8 mouse cellular contexts compared by ENCODE assay signal in the genomic region with DNA sequence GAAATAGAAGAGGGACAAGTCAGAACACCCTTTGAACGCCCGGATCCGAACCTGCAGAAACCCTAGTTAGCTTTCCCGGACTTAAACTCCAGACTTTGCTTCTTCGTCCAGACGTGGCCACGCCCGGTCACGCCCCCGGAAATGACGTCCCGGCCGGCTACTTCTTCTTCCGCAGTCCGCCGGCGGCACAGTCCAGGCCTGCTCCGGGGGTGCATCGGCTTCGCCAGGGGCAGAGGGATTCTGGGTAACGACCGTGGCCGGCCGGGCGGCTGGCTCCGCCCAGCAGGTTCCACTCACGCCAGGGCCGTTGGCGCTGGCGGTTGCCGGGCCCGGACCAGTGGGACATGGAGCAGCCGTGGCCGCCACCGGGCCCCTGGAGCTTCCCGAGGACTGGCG. TPM values are rescaled to one million over a fixed set of nuclear protein-coding genes. Genes with fewer than 3 reads are reported as not detected.
DNase-seq lines count a peak whose midpoint lies in the region; ATAC-seq and TF ChIP-seq lines count a peak whose summit lies in the region.

Cdc37l1 (plus strand) TSS at position 159 of the 396 bp plus-strand sequence.

- peak within 1 kb of the TSS; percentile 84 for H3K27ac ChIP-seq in heart, embryonic 12.5 days (ENCODE audit: poor library complexity, severe bottlenecking)
- H3K27ac ChIP-seq in kidney, postnatal 0 days: peak within 1 kb of the TSS; percentile 96
- H3K27ac ChIP-seq in liver, embryonic 11.5 days (ENCODE audit: low read depth, low read length): peak within 1 kb of the TSS; percentile 80
- peak within 1 kb of the TSS; percentile 82 for H3K27ac ChIP-seq in stomach, embryonic 14.5 days (ENCODE audit: low read length)

- H3K9me3 ChIP-seq in erythroblast, embryonic 14.5 days (ENCODE audit: control insufficient read depth, low read length): peaks cover 2% of the 10 kb centered on the region; the same call in 1 of the 2 replicates
- H3K9me3 ChIP-seq in heart, embryonic 12.5 days (replicated peaks): no peaks in the 10 kb centered on the region
- no peaks in the 10 kb centered on the region for H3K9me3 ChIP-seq in kidney, postnatal 0 days (replicated peaks; ENCODE audit: low read length)
- no peaks in the 10 kb centered on the region for H3K9me3 ChIP-seq in liver, embryonic 11.5 days (ENCODE audit: control insufficient read depth, low read length)
- H3K9me3 ChIP-seq in stomach, embryonic 14.5 days (ENCODE audit: control insufficient read depth, low read depth, low read length): no peaks in the 10 kb centered on the region

- H3K79me3 ChIP-seq in C2C12 (ENCODE audit: low read depth): peaks cover 34% of the 10 kb centered on the region

- H3K4me1 ChIP-seq in erythroblast, embryonic 14.5 days (ENCODE audit: control insufficient read depth): peaks cover 29% of the 10 kb centered on the region
- H3K4me1 ChIP-seq in heart, embryonic 12.5 days (replicated peaks): peaks cover 14% of the 10 kb centered on the region
- peaks cover 6% of the 10 kb centered on the region; the same call in 1 of the 2 replicates for H3K4me1 ChIP-seq in kidney, postnatal 0 days (replicated peaks; ENCODE audit: insufficient read depth, low read length)
- H3K4me1 ChIP-seq in liver, embryonic 11.5 days (replicated peaks; ENCODE audit: control insufficient read depth, insufficient read depth, low read length): peaks cover 12% of the 10 kb centered on the region
- peaks cover 4% of the 10 kb centered on the region; the same call in 1 of the 2 replicates for H3K4me1 ChIP-seq in stomach, embryonic 14.5 days (ENCODE audit: control insufficient read depth, insufficient read depth, low read length)

- WGBS in heart, embryonic 12.5 days: under 1% methylated on average over 37 of the region's 37 CpGs
- WGBS in kidney, postnatal 0 days: under 1% methylated on average over 37 of the region's 37 CpGs
- under 1% methylated on average over 37 of the region's 37 CpGs for WGBS in liver, embryonic 11.5 days
- under 1% methylated on average over 37 of the region's 37 CpGs for WGBS in stomach, embryonic 14.5 days

- ATAC-seq in heart, embryonic 12.5 days (ENCODE audit: insufficient number of reproducible peaks, low FRiP score): peak; percentile 98
- peak; percentile 98 for ATAC-seq in kidney, postnatal 0 days (replicated peaks; ENCODE audit: low FRiP score, low read depth)
- peak; percentile 99 for ATAC-seq in liver, embryonic 11.5 days (replicated peaks; ENCODE audit: low FRiP score)
- peak; percentile 98 for ATAC-seq in stomach, embryonic 14.5 days (ENCODE audit: insufficient number of reproducible peaks, insufficient read depth, low FRiP score, low read depth)

- peak within 1 kb of the TSS; percentile 70 for H3K4me2 ChIP-seq in heart, embryonic 12.5 days
- H3K4me2 ChIP-seq in kidney, postnatal 0 days (ENCODE audit: low read length): peak within 1 kb of the TSS; percentile 79
- H3K4me2 ChIP-seq in liver, embryonic 11.5 days: peak within 1 kb of the TSS; percentile 86
- H3K4me2 ChIP-seq in stomach, embryonic 14.5 days (replicated peaks; ENCODE audit: low read depth, low read length): peak within 1 kb of the TSS; percentile 73

- peak within 1 kb of the TSS; percentile 85 for H3K9ac ChIP-seq in heart, embryonic 12.5 days
- H3K9ac ChIP-seq in kidney, postnatal 0 days (ENCODE audit: low read depth, low read length): peak within 1 kb of the TSS; percentile 90
- H3K9ac ChIP-seq in liver, embryonic 11.5 days (ENCODE audit: low read depth, low read length): peak within 1 kb of the TSS; percentile 92
- peak within 1 kb of the TSS; percentile 80 for H3K9ac ChIP-seq in stomach, embryonic 14.5 days (replicated peaks; ENCODE audit: low read depth, low read length)

- H3K27me3 ChIP-seq in C2C12 (ENCODE audit: control insufficient read depth, insufficient read depth, insufficient read length): peaks cover 5% of the 10 kb centered on the region
- H3K27me3 ChIP-seq in erythroblast, embryonic 14.5 days (ENCODE audit: control insufficient read depth): peaks cover 9% of the 10 kb centered on the region
- no peaks in the 10 kb centered on the region for H3K27me3 ChIP-seq in heart, embryonic 12.5 days (replicated peaks)
- H3K27me3 ChIP-seq in kidney, postnatal 0 days (ENCODE audit: insufficient read depth, low read length): no peaks in the 10 kb centered on the region
- H3K27me3 ChIP-seq in liver, embryonic 11.5 days (replicated peaks; ENCODE audit: control insufficient read depth, insufficient read depth, low read length): no peaks in the 10 kb centered on the region
- no peaks in the 10 kb centered on the region for H3K27me3 ChIP-seq in stomach, embryonic 14.5 days (ENCODE audit: control insufficient read depth, insufficient read depth, low read length)

- peaks cover 25% of the 10 kb centered on the region for H3K36me3 ChIP-seq in C2C12 (ENCODE audit: control insufficient read depth, insufficient read depth)
- H3K36me3 ChIP-seq in erythroblast, embryonic 14.5 days (ENCODE audit: control insufficient read depth): peaks cover 21% of the 10 kb centered on the region
- peaks cover 17% of the 10 kb centered on the region for H3K36me3 ChIP-seq in heart, embryonic 12.5 days
- H3K36me3 ChIP-seq in kidney, postnatal 0 days (ENCODE audit: insufficient read depth, low read length): peaks cover 7% of the 10 kb centered on the region
- H3K36me3 ChIP-seq in liver, embryonic 11.5 days (ENCODE audit: control insufficient read depth, insufficient read depth, low read length): peaks cover 7% of the 10 kb centered on the region; the same call in 1 of the 2 replicates
- peaks cover 5% of the 10 kb centered on the region for H3K36me3 ChIP-seq in stomach, embryonic 14.5 days (ENCODE audit: control insufficient read depth, insufficient read depth, low read length)

- peaks cover 50% of the 10 kb centered on the region for H3K79me2 ChIP-seq in C2C12 (ENCODE audit: control insufficient read depth, insufficient read depth)

- H3ac ChIP-seq in C2C12 (ENCODE audit: control insufficient read depth, insufficient read length, low read depth): peak within 1 kb of the TSS; percentile 94

- TF ChIP-seq POLR2A in brain, embryonic 14.5 days (IDR thresholded peaks at IDR 0.05; ENCODE audit: borderline replicate concordance, extremely low read depth, insufficient read depth, insufficient read length, poor library complexity, severe bottlenecking): peak; percentile 79

- peak; percentile 98 for DNase-seq in brain, embryonic 14.5 days (ENCODE audit: low read depth)
- peak; percentile 97 for DNase-seq in kidney, postnatal 0 days (ENCODE audit: low spot score)
- peak; percentile 99 for DNase-seq in liver, embryonic 11.5 days (ENCODE audit: low spot score)
- peak; percentile 92 for DNase-seq in naive thymus-derived CD4-positive, alpha-beta T cell, adult 2 months (ENCODE audit: low read depth)

- H3K4me3 ChIP-seq in C2C12 (ENCODE audit: insufficient read depth, poor library complexity, severe bottlenecking): peak within 1 kb of the TSS; percentile 95
- peak within 1 kb of the TSS; percentile 79 for H3K4me3 ChIP-seq in erythroblast, embryonic 14.5 days (replicated peaks)
- peak within 1 kb of the TSS; percentile 83 for H3K4me3 ChIP-seq in heart, embryonic 12.5 days
- peak within 1 kb of the TSS; percentile 89 for H3K4me3 ChIP-seq in kidney, postnatal 0 days (replicated peaks; ENCODE audit: low read depth, low read length)
- H3K4me3 ChIP-seq in liver, embryonic 11.5 days (ENCODE audit: low read depth, low read length): peak within 1 kb of the TSS; percentile 84
- peak within 1 kb of the TSS; percentile 87 for H3K4me3 ChIP-seq in stomach, embryonic 14.5 days (ENCODE audit: low read depth, low read length)

- TF ChIP-seq CTCF in C2C12 (IDR thresholded peaks at IDR 0.05; ENCODE audit: control insufficient read depth, insufficient read depth, insufficient read length): no peak
- no peak for TF ChIP-seq CTCF in brain, embryonic 14.5 days (IDR thresholded peaks at IDR 0.05; ENCODE audit: borderline replicate concordance, extremely low read depth, insufficient read depth, insufficient read length)
- 0 out of 2 replicates have a peak, but pooled peaks have one; percentile 3 for TF ChIP-seq CTCF in kidney, postnatal 0 days (IDR thresholded peaks at IDR 0.05; ENCODE audit: low read depth)

TF ChIP-seq in C2C12, 6 proteins besides CTCF, POLR2A, EP300 and RAD21:
- TF ChIP-seq MYOD1 (IDR thresholded peaks at IDR 0.05; ENCODE audit: control insufficient read depth, insufficient read length, low read depth): no peak
- TF ChIP-seq FOSL1 (IDR thresholded peaks at IDR 0.05; ENCODE audit: insufficient read depth, low read length, poor library complexity, severe bottlenecking): no peak
- no peak for TF ChIP-seq CEBPB (IDR thresholded peaks at IDR 0.05; ENCODE audit: low read depth)
- TF ChIP-seq MYOG (IDR thresholded peaks at IDR 0.05; ENCODE audit: control insufficient read depth, extremely low read depth, insufficient read length): no peak
- peak; percentile 19 for TF ChIP-seq USF1 (IDR thresholded peaks at IDR 0.05; ENCODE audit: low read depth)
- TF ChIP-seq MAX (IDR thresholded peaks at IDR 0.05): peak; percentile 21
TF ChIP-seq in C2C12: peak in this region for 2.

RNA-seq across cellular contexts. Expression of gene Cdc37l1, which starts in this region (rescaled TPM):
- polyA plus RNA-seq in C2C12 (2012; fragmentation: generic; extraction: Trizol): 6.4 TPM
- 44.0 and 46.5 TPM in 2 replicates for polyA plus RNA-seq in brain, embryonic 14.5 days (2012; rRNA removed)
- 0.17 and 0.20 TPM in 2 replicates for polyA plus RNA-seq in erythroblast, embryonic 14.5 days (2012)
- 37.7 and 41.5 TPM in 2 replicates for polyA plus RNA-seq in heart, embryonic 12.5 days (2016; fragmentation: Nextera tagmentation; extraction: Ambion mirVana)
- 28.2 and 33.0 TPM in 2 replicates for polyA plus RNA-seq in kidney, postnatal 0 days (2015; fragmentation: Nextera tagmentation; extraction: Ambion mirVana)
- 27.9 and 29.6 TPM in 2 replicates for polyA plus RNA-seq in liver, embryonic 11.5 days (2014; fragmentation: Nextera tagmentation; extraction: Ambion mirVana)
- 51.2 and 51.6 TPM in 2 replicates for polyA plus RNA-seq in stomach, embryonic 14.5 days (2014; fragmentation: Nextera tagmentation; extraction: Ambion mirVana)

Comparison
In these comparisons a context has a peak if more than half of its experiments do, and no peak if none do; other contexts are left out.
1. Peak in every context shown above with its lines: DNase-seq, ATAC-seq, H3K4me3 ChIP-seq and H3K27ac ChIP-seq.